13 mouse cellular contexts compared by ENCODE assay signal in the genomic region with DNA sequence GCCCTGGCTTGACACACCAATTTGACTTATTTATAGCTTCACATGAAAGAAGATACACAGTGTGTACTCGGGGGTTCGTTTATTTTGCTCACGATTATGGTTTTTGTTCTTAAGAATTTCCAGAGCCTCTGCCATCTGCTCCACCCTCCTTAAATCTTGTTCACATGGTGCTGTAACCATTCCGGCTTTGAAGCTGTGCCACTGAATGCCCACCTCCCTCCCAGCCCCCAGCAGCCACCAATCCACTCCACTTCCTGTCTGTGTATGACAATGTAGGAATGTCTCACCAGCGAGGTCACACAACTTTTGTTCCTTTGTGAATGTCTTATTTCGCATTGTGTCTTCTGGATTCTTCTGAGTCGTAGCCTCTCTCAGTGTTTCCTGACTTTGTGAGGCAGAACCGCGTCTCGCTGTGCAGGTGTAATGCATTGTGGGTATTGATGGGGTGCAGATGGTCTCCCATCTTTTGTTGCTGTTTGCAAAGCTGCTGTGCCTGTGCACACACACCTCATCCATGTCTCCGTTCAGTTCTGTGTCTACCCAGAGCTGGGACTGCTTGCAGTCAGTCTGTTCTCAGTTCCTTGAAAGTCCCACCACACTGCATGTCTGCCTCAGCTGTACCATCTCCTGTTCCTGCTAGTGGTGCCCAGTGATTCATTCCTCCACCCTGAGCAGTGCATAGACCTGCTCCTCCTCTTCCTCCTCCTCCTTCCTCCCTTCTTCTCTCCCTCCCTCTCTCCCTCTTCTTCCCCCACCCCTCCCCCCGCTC.
"Had no signal": no experiment of that assay in that cellular context is flagged by ENCODE, and none has a peak within 500 bp of the region (broad histone marks: within the 10 kb centered on the region; RNA-seq: fewer than 3 reads in every experiment).

No protein-coding gene starts in this region.

- DNase-seq: kidney, adult 9 months; kidney, postnatal 36 days; layer of hippocampus, adult 9-11 months; layer of hippocampus, postnatal 36 days; lung, embryonic 14.5 days; lung, postnatal 10 days; thymus, postnatal 14 days had no signal

- H3K27ac ChIP-seq: kidney, postnatal 0 days; limb, embryonic 15.5 days; liver, embryonic 12.5 days; midbrain, embryonic 12.5 days; stomach, postnatal 0 days had no signal

- H3K36me3 ChIP-seq: limb, embryonic 15.5 days; liver, embryonic 12.5 days; midbrain, embryonic 12.5 days had no signal

- H3K9me3 ChIP-seq: limb, embryonic 15.5 days; liver, embryonic 12.5 days; midbrain, embryonic 12.5 days had no signal

- ATAC-seq: liver, embryonic 12.5 days; midbrain, embryonic 16.5 days had no signal

- H3K4me3 ChIP-seq: limb, embryonic 15.5 days; liver, embryonic 12.5 days; midbrain, embryonic 12.5 days had no signal

- H3K9ac ChIP-seq: limb, embryonic 15.5 days; liver, embryonic 12.5 days; lung, embryonic 14.5 days; midbrain, embryonic 12.5 days had no signal

- H3K4me2 ChIP-seq: limb, embryonic 15.5 days; liver, embryonic 12.5 days; lung, embryonic 14.5 days; midbrain, embryonic 12.5 days had no signal
